Mouse (Mus musculus): ENCODE results near the gene Afap1.

GRCm38 (mm10) chr5:35961271-35961670 is 68.2 kb downstream of the Afap1 start:
- TF ChIP-seq CTCF (IDR thresholded peaks at IDR 0.05; ENCODE audit: insufficient read depth, low read depth, low read length) (no peak), POLR2A (IDR thresholded peaks at IDR 0.05; ENCODE audit: insufficient read depth, low read depth, low read length) (no peak)

All from olfactory bulb, adult 2 months (tissue).